Mouse (Mus musculus): ENCODE data around the gene Btnl4. TPM values are rescaled to one million over a fixed set of nuclear protein-coding genes. Genes with fewer than 3 reads are reported as not detected.
"Not testable (repeated sequence)": the region's sequence is repeated elsewhere in the genome, so short reads cannot be mapped to it uniquely, and the experiment has no call there.

Btnl4 gene
- polyA plus RNA-seq (2016; fragmentation: Nextera tagmentation; extraction: Ambion mirVana) = not detected in 2 replicates

- 80% methylated on average over 5 of the region's 5 CpGs for WGBS
- not testable (repeated sequence) for H3K9me3 ChIP-seq; H3K27me3 ChIP-seq (ENCODE audit: insufficient read depth, poor library complexity, severe bottlenecking); H3K4me3 ChIP-seq; H3K27ac ChIP-seq; DNase-seq (ENCODE audit: low spot score); H3K36me3 ChIP-seq; H3K4me1 ChIP-seq (replicated peaks)
Measured at GRCm38 (mm10) chr17:34477238-34478013, at the start of gene Btnl4. Gene Btnl4 (minus strand): TSS chr17:34477318.

GRCm38 (mm10) chr17:34519001-34519400 lies 41.9 kb upstream of the Btnl4 start:
- Histone ChIP-seq H3K27me3 (ENCODE audit: insufficient read depth, poor library complexity, severe bottlenecking) (peaks cover 5% of the 10 kb centered on the region; the same call in 1 of the 2 replicates), H3K4me1 (replicated peaks) (no peaks in the 10 kb centered on the region), H3K27ac (no peak overlapping the region), H3K4me3 (no peak overlapping the region), H3K36me3 (no peaks in the 10 kb centered on the region), H3K9me3 (no peaks in the 10 kb centered on the region)
- WGBS = 82% methylated on average over 1 of the region's 1 CpGs
- DNase-seq (ENCODE audit: low spot score) = no peak

GRCm38 (mm10) chr17:34518571-34518970 lies 41.5 kb upstream of the Btnl4 start:
- H3K9me3 ChIP-seq; H3K4me3 ChIP-seq; H3K36me3 ChIP-seq; DNase-seq (ENCODE audit: low spot score); H3K4me1 ChIP-seq (replicated peaks); H3K27me3 ChIP-seq (ENCODE audit: insufficient read depth, poor library complexity, severe bottlenecking); H3K27ac ChIP-seq: not testable (repeated sequence)
- 79% methylated on average over 3 of the region's 3 CpGs for WGBS

GRCm38 (mm10) chr17:34517795-34518194 lies 40.7 kb upstream of the Btnl4 start:
- Histone ChIP-seq H3K36me3 (no peaks in the 10 kb centered on the region), H3K4me3 (no peak overlapping the region), H3K27me3 (ENCODE audit: insufficient read depth, poor library complexity, severe bottlenecking) (peaks cover 5% of the 10 kb centered on the region; the same call in 1 of the 2 replicates), H3K27ac (no peak overlapping the region), H3K9me3 (no peaks in the 10 kb centered on the region), H3K4me1 (replicated peaks) (no peaks in the 10 kb centered on the region)
- DNase-seq (ENCODE audit: low spot score) = no peak
- WGBS = 89% methylated on average over 4 of the region's 4 CpGs

- no peak for DNase-seq (ENCODE audit: low spot score)
- Histone ChIP-seq H3K27ac (no peak within 1 kb of the TSS), H3K4me3 (no peak within 1 kb of the TSS), H3K36me3 (no peaks in the 10 kb centered on the region), H3K9me3 (no peaks in the 10 kb centered on the region), H3K4me1 (replicated peaks) (no peaks in the 10 kb centered on the region), H3K27me3 (ENCODE audit: insufficient read depth, poor library complexity, severe bottlenecking) (peaks cover 5% of the 10 kb centered on the region; the same call in 1 of the 2 replicates)
- WGBS = 88% methylated on average over 4 of the region's 4 CpGs
Measured at GRCm38 (mm10) chr17:34517252-34517651, 40.1 kb upstream of the Btnl4 start, which contains the start of gene Btnl6. Gene Btnl6 (minus strand): TSS chr17:34517352.

- Histone ChIP-seq H3K9me3 (no peaks in the 10 kb centered on the region), H3K27ac (no peak overlapping the region), H3K36me3 (no peaks in the 10 kb centered on the region), H3K4me1 (replicated peaks) (no peaks in the 10 kb centered on the region), H3K27me3 (ENCODE audit: insufficient read depth, poor library complexity, severe bottlenecking) (peaks cover 5% of the 10 kb centered on the region; the same call in 1 of the 2 replicates), H3K4me3 (no peak overlapping the region)
- WGBS = 85% methylated on average over 2 of the region's 2 CpGs
- no peak for DNase-seq (ENCODE audit: low spot score)
Measured at GRCm38 (mm10) chr17:34516514-34516913, 39.4 kb upstream of the Btnl4 start.

- not testable (repeated sequence) for H3K4me3 ChIP-seq, H3K36me3 ChIP-seq
- WGBS = 71% methylated on average over 1 of the region's 1 CpGs
Measured at GRCm38 (mm10) chr17:34511723-34512122, 34.6 kb upstream of the Btnl4 start.

GRCm38 (mm10) chr17:34507591-34507990 lies 30.5 kb upstream of the Btnl4 start:
- no peak for DNase-seq (ENCODE audit: low spot score)
- Histone ChIP-seq H3K4me1 (replicated peaks) (no peaks in the 10 kb centered on the region), H3K36me3 (no peaks in the 10 kb centered on the region), H3K27ac (no peak overlapping the region), H3K4me3 (no peak overlapping the region), H3K9me3 (no peaks in the 10 kb centered on the region), H3K27me3 (ENCODE audit: insufficient read depth, poor library complexity, severe bottlenecking) (no peaks in the 10 kb centered on the region)

More at GRCm38 (mm10) chr17:34511723-34512122, 34.6 kb upstream of the Btnl4 start:
- H3K9me3 ChIP-seq; H3K27ac ChIP-seq; H3K27me3 ChIP-seq (ENCODE audit: insufficient read depth, poor library complexity, severe bottlenecking); DNase-seq (ENCODE audit: low spot score); H3K4me1 ChIP-seq (replicated peaks): not testable (repeated sequence)

- H3K36me3 ChIP-seq; DNase-seq (ENCODE audit: low spot score); H3K27ac ChIP-seq; H3K4me1 ChIP-seq (replicated peaks); H3K27me3 ChIP-seq (ENCODE audit: insufficient read depth, poor library complexity, severe bottlenecking); H3K4me3 ChIP-seq; H3K9me3 ChIP-seq: not testable (repeated sequence)
- 86% methylated on average over 4 of the region's 4 CpGs for WGBS
Measured at GRCm38 (mm10) chr17:34497726-34498125, 20.6 kb upstream of the Btnl4 start.

GRCm38 (mm10) chr17:34497319-34497718 lies 20.2 kb upstream of the Btnl4 start:
- not testable (repeated sequence) for H3K4me3 ChIP-seq; H3K4me1 ChIP-seq (replicated peaks); DNase-seq (ENCODE audit: low spot score); H3K9me3 ChIP-seq; H3K27ac ChIP-seq; H3K27me3 ChIP-seq (ENCODE audit: insufficient read depth, poor library complexity, severe bottlenecking); H3K36me3 ChIP-seq
- 94% methylated on average over 3 of the region's 3 CpGs for WGBS

GRCm38 (mm10) chr17:34496539-34496938 lies 19.4 kb upstream of the Btnl4 start:
- Histone ChIP-seq H3K4me1 (replicated peaks) (no peaks in the 10 kb centered on the region), H3K27me3 (ENCODE audit: insufficient read depth, poor library complexity, severe bottlenecking) (no peaks in the 10 kb centered on the region), H3K36me3 (no peaks in the 10 kb centered on the region), H3K4me3 (no peak overlapping the region), H3K9me3 (no peaks in the 10 kb centered on the region), H3K27ac (no peak overlapping the region)
- WGBS = 88% methylated on average over 1 of the region's 2 CpGs
- no peak for DNase-seq (ENCODE audit: low spot score)

GRCm38 (mm10) chr17:34495156-34495555 lies 18.0 kb upstream of the Btnl4 start:
- H3K4me1 ChIP-seq (replicated peaks); H3K27ac ChIP-seq; H3K27me3 ChIP-seq (ENCODE audit: insufficient read depth, poor library complexity, severe bottlenecking); H3K4me3 ChIP-seq; DNase-seq (ENCODE audit: low spot score); H3K9me3 ChIP-seq; H3K36me3 ChIP-seq: not testable (repeated sequence)
- 87% methylated on average over 2 of the region's 2 CpGs for WGBS

- Histone ChIP-seq H3K27ac (no peak overlapping the region), H3K36me3 (no peaks in the 10 kb centered on the region), H3K27me3 (ENCODE audit: insufficient read depth, poor library complexity, severe bottlenecking) (no peaks in the 10 kb centered on the region), H3K4me1 (replicated peaks) (no peaks in the 10 kb centered on the region), H3K4me3 (no peak overlapping the region), H3K9me3 (no peaks in the 10 kb centered on the region)
- no peak for DNase-seq (ENCODE audit: low spot score)
Measured at GRCm38 (mm10) chr17:34492796-34493195, 15.7 kb upstream of the Btnl4 start.

All from hindbrain, embryonic 10.5 days (tissue).